8 mouse cellular contexts compared by ENCODE assay signal in the genomic region with DNA sequence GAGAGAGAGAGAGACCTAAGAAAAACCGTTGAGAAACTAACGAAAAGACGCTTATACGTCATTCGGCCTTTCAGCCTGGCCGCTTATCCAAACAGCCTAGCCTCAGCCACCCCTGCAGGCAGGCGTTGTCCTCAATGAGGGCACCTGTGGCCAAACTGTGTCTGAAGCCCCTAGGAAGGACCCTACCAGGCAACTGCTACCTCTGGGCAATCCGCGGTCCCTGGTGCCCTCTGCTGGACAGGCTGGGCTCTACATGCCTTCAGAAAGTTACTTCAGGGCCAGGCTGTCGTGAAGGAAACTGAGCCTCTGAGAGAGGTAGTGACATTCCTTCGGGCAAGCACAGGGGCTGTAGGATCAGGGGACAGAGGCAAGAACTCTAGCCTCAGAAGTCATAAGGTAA.
A peak's percentile ranks its signal among the peaks of the same experiment; 100 is the strongest.
DNase-seq lines count a peak whose midpoint lies in the region; ATAC-seq and TF ChIP-seq lines count a peak whose summit lies in the region.

No protein-coding gene starts in this region.

- 3% methylated on average over 11 of the region's 11 CpGs for WGBS in kidney, embryonic 15.5 days
- 5% methylated on average over 11 of the region's 11 CpGs for WGBS in lung, embryonic 14.5 days
- 7% methylated on average over 11 of the region's 11 CpGs for WGBS in neural tube, embryonic 14.5 days
- WGBS in thymus, adult 2 months = 4% methylated on average over 11 of the region's 11 CpGs

- peak; percentile 57 for DNase-seq in 416B (ENCODE audit: low read depth)
- DNase-seq in MN1 (ENCODE audit: low spot score) = peak; percentile 76
- DNase-seq in embryo, embryonic 10.5 days (ENCODE audit: low spot score) = peak; percentile 89
- DNase-seq in heart, adult 8-10 months (ENCODE audit: low spot score) = peak; percentile 53
- peak; percentile 88 for DNase-seq in lung, embryonic 14.5 days
- DNase-seq in thymus, adult 2 months = peak; percentile 74

- H3K9ac ChIP-seq in kidney, embryonic 15.5 days = no peak overlapping the region
- no peak overlapping the region for H3K9ac ChIP-seq in lung, embryonic 14.5 days
- H3K9ac ChIP-seq in neural tube, embryonic 14.5 days (replicated peaks; ENCODE audit: low read depth, low read length) = no peak overlapping the region

- H3K27ac ChIP-seq in kidney, embryonic 15.5 days = no peak overlapping the region
- no peak overlapping the region for H3K27ac ChIP-seq in lung, embryonic 14.5 days (ENCODE audit: low read depth)
- H3K27ac ChIP-seq in neural tube, embryonic 14.5 days (ENCODE audit: low read depth, low read length) = no peak overlapping the region
- H3K27ac ChIP-seq in thymus, adult 2 months (ENCODE audit: control insufficient read depth, insufficient read depth, low read length) = no peak overlapping the region

- peaks cover 25% of the 10 kb centered on the region for H3K4me1 ChIP-seq in kidney, embryonic 15.5 days
- no peaks in the 10 kb centered on the region for H3K4me1 ChIP-seq in lung, embryonic 14.5 days (ENCODE audit: insufficient read depth)
- peaks cover 5% of the 10 kb centered on the region for H3K4me1 ChIP-seq in neural tube, embryonic 14.5 days (ENCODE audit: control insufficient read depth, insufficient read depth, low read length)
- peaks cover 9% of the 10 kb centered on the region for H3K4me1 ChIP-seq in thymus, adult 2 months (replicated peaks; ENCODE audit: control insufficient read depth, insufficient read depth, low read length)

- no peaks in the 10 kb centered on the region for H3K9me3 ChIP-seq in kidney, embryonic 15.5 days (replicated peaks)
- no peaks in the 10 kb centered on the region for H3K9me3 ChIP-seq in lung, embryonic 14.5 days (ENCODE audit: low read depth, low read length)
- H3K9me3 ChIP-seq in neural tube, embryonic 14.5 days (ENCODE audit: control insufficient read depth, low read length) = no peaks in the 10 kb centered on the region

- H3K4me2 ChIP-seq in kidney, embryonic 15.5 days = peak overlapping the region; percentile 54
- H3K4me2 ChIP-seq in lung, embryonic 14.5 days = peak overlapping the region; percentile 37
- H3K4me2 ChIP-seq in neural tube, embryonic 14.5 days (ENCODE audit: low read depth, low read length) = no peak overlapping the region

- no peaks in the 10 kb centered on the region for H3K27me3 ChIP-seq in kidney, embryonic 15.5 days
- H3K27me3 ChIP-seq in lung, embryonic 14.5 days (ENCODE audit: insufficient read depth, low read length) = no peaks in the 10 kb centered on the region
- H3K27me3 ChIP-seq in neural tube, embryonic 14.5 days (ENCODE audit: control insufficient read depth, insufficient read depth, low read length) = no peaks in the 10 kb centered on the region
- H3K27me3 ChIP-seq in thymus, adult 2 months (ENCODE audit: control insufficient read depth, insufficient read depth, low read length) = no peaks in the 10 kb centered on the region

- peak overlapping the region; percentile 18 for H3K4me3 ChIP-seq in kidney, embryonic 15.5 days (replicated peaks)
- H3K4me3 ChIP-seq in lung, embryonic 14.5 days (ENCODE audit: low read depth, low read length) = no peak overlapping the region
- H3K4me3 ChIP-seq in neural tube, embryonic 14.5 days (ENCODE audit: low read depth, low read length) = no peak overlapping the region
- H3K4me3 ChIP-seq in thymus, adult 2 months (ENCODE audit: control insufficient read depth, insufficient read depth, low read length) = no peak overlapping the region

- ATAC-seq in kidney, embryonic 15.5 days (replicated peaks; ENCODE audit: low FRiP score) = peak; percentile 57; the same call in 1 of the 2 replicates
- ATAC-seq in lung, embryonic 14.5 days (ENCODE audit: insufficient read depth) = peak; percentile 69; the same call in 1 of the 2 replicates
- ATAC-seq in neural tube, embryonic 14.5 days (ENCODE audit: low read depth) = peak; percentile 42; the same call in 1 of the 2 replicates

- no peak for TF ChIP-seq POLR2A in thymus, adult 2 months (IDR thresholded peaks at IDR 0.05; ENCODE audit: control insufficient read depth, extremely low read depth, insufficient read depth, low read length, poor library complexity)

- H3K36me3 ChIP-seq in kidney, embryonic 15.5 days = no peaks in the 10 kb centered on the region; the same call in 1 of the 2 replicates
- no peaks in the 10 kb centered on the region for H3K36me3 ChIP-seq in lung, embryonic 14.5 days (ENCODE audit: insufficient read depth)
- H3K36me3 ChIP-seq in neural tube, embryonic 14.5 days (ENCODE audit: control insufficient read depth, insufficient read depth, low read length) = peaks cover 9% of the 10 kb centered on the region; the same call in 1 of the 2 replicates
- H3K36me3 ChIP-seq in thymus, adult 2 months (ENCODE audit: control insufficient read depth, insufficient read depth, low read length) = peaks cover 23% of the 10 kb centered on the region

- peak; percentile 99 for TF ChIP-seq CTCF in lung, embryonic 14.5 days (IDR thresholded peaks at IDR 0.05; ENCODE audit: low read depth)
- peak; percentile 96 for TF ChIP-seq CTCF in thymus, adult 2 months (IDR thresholded peaks at IDR 0.05; ENCODE audit: borderline replicate concordance, control insufficient read depth, extremely low read depth, insufficient read depth, low read length, poor library complexity)
